Mouse (Mus musculus): ENCODE data around the gene Lifr. TPM values are rescaled to one million over a fixed set of nuclear protein-coding genes. Genes with fewer than 3 reads are reported as not detected.
A peak's percentile ranks its signal among the peaks of the same experiment; 100 is the strongest.

Gene Lifr
- polyA plus RNA-seq, 1 experiment from 2014 or later: 18.8 TPM

GRCm38 (mm10) chr15:7063521-7064240 lies 26.7 kb upstream of the Lifr start:
- no peak for ATAC-seq (ENCODE audit: low FRiP score)
- Histone ChIP-seq H3K27me3 (replicated peaks) (no peaks in the 10 kb centered on the region), H3K36me3 (no peaks in the 10 kb centered on the region), H3K4me2 (no peak overlapping the region), H3K4me1 (peaks cover 8% of the 10 kb centered on the region), H3K9ac (replicated peaks) (no peak overlapping the region), H3K4me3 (replicated peaks) (no peak overlapping the region), H3K27ac (replicated peaks) (no peak overlapping the region), H3K9me3 (replicated peaks) (no peaks in the 10 kb centered on the region)
- 70% methylated on average over 9 of the region's 9 CpGs for WGBS

- 86% methylated on average over 14 of the region's 14 CpGs for WGBS
- Histone ChIP-seq H3K9me3 (replicated peaks) (no peaks in the 10 kb centered on the region), H3K9ac (replicated peaks) (no peak overlapping the region), H3K27ac (replicated peaks) (no peak overlapping the region), H3K4me1 (peaks cover 8% of the 10 kb centered on the region), H3K27me3 (replicated peaks) (no peaks in the 10 kb centered on the region), H3K36me3 (no peaks in the 10 kb centered on the region), H3K4me3 (replicated peaks) (no peak overlapping the region), H3K4me2 (no peak overlapping the region)
- no peak for ATAC-seq (ENCODE audit: low FRiP score)
Observed at GRCm38 (mm10) chr15:7064992-7065523, 25.4 kb upstream of the Lifr start.

GRCm38 (mm10) chr15:7065624-7066023 lies 24.8 kb upstream of the Lifr start:
- peaks cover 8% of the 10 kb centered on the region for H3K4me1 ChIP-seq
- no peaks in the 10 kb centered on the region for H3K27me3 ChIP-seq (replicated peaks)
- H3K9me3 ChIP-seq (replicated peaks): no peaks in the 10 kb centered on the region
- no peak overlapping the region for H3K4me3 ChIP-seq (replicated peaks)
- H3K27ac ChIP-seq (replicated peaks): no peak overlapping the region
- no peak for ATAC-seq (ENCODE audit: low FRiP score)
- no peaks in the 10 kb centered on the region for H3K36me3 ChIP-seq
- no peak overlapping the region for H3K9ac ChIP-seq (replicated peaks)
- 82% methylated on average over 5 of the region's 5 CpGs for WGBS
- H3K4me2 ChIP-seq: no peak overlapping the region

- 87% methylated on average over 3 of the region's 3 CpGs for WGBS
- no peak for ATAC-seq (ENCODE audit: low FRiP score)
- H3K27me3 ChIP-seq (replicated peaks): no peaks in the 10 kb centered on the region
- no peak overlapping the region for H3K27ac ChIP-seq (replicated peaks)
- H3K4me1 ChIP-seq: peaks cover 17% of the 10 kb centered on the region
- no peak overlapping the region for H3K4me2 ChIP-seq
- H3K9me3 ChIP-seq (replicated peaks): no peaks in the 10 kb centered on the region
- H3K4me3 ChIP-seq (replicated peaks): no peak overlapping the region
- H3K36me3 ChIP-seq: no peaks in the 10 kb centered on the region
- no peak overlapping the region for H3K9ac ChIP-seq (replicated peaks)
Observed at GRCm38 (mm10) chr15:7066752-7067151, 23.7 kb upstream of the Lifr start.

- H3K4me3 ChIP-seq (replicated peaks): no peak overlapping the region
- WGBS: 50% methylated on average over 7 of the region's 7 CpGs
- no peak for ATAC-seq (ENCODE audit: low FRiP score)
- no peak overlapping the region for H3K4me2 ChIP-seq
- no peaks in the 10 kb centered on the region for H3K36me3 ChIP-seq
- H3K27me3 ChIP-seq (replicated peaks): no peaks in the 10 kb centered on the region
- no peak overlapping the region for H3K9ac ChIP-seq (replicated peaks)
- H3K4me1 ChIP-seq: peaks cover 9% of the 10 kb centered on the region
- no peak overlapping the region for H3K27ac ChIP-seq (replicated peaks)
- H3K9me3 ChIP-seq (replicated peaks): no peaks in the 10 kb centered on the region
Observed at GRCm38 (mm10) chr15:7069374-7069773, 21.0 kb upstream of the Lifr start.

- WGBS: 66% methylated on average over 6 of the region's 6 CpGs
- ATAC-seq (ENCODE audit: low FRiP score): no peak
- Histone ChIP-seq H3K27ac (replicated peaks) (no peak overlapping the region), H3K9ac (replicated peaks) (no peak overlapping the region), H3K4me2 (no peak overlapping the region), H3K4me1 (peaks cover 9% of the 10 kb centered on the region), H3K4me3 (replicated peaks) (no peak overlapping the region), H3K36me3 (no peaks in the 10 kb centered on the region), H3K9me3 (replicated peaks) (no peaks in the 10 kb centered on the region), H3K27me3 (replicated peaks) (no peaks in the 10 kb centered on the region)
Observed at GRCm38 (mm10) chr15:7070199-7070794, 20.1 kb upstream of the Lifr start.

GRCm38 (mm10) chr15:7073269-7073668 lies 17.1 kb upstream of the Lifr start:
- Histone ChIP-seq H3K4me1 (peaks cover 9% of the 10 kb centered on the region), H3K27me3 (replicated peaks) (no peaks in the 10 kb centered on the region), H3K4me2 (no peak overlapping the region), H3K9ac (replicated peaks) (no peak overlapping the region), H3K4me3 (replicated peaks) (no peak overlapping the region), H3K27ac (replicated peaks) (no peak overlapping the region), H3K9me3 (replicated peaks) (no peaks in the 10 kb centered on the region), H3K36me3 (no peaks in the 10 kb centered on the region)
- 68% methylated on average over 3 of the region's 3 CpGs for WGBS
- no peak for ATAC-seq (ENCODE audit: low FRiP score)

- WGBS: 65% methylated on average over 6 of the region's 6 CpGs
- H3K27me3 ChIP-seq (replicated peaks): no peaks in the 10 kb centered on the region
- no peaks in the 10 kb centered on the region for H3K9me3 ChIP-seq (replicated peaks)
- H3K9ac ChIP-seq (replicated peaks): no peak overlapping the region
- H3K4me3 ChIP-seq (replicated peaks): no peak overlapping the region
- no peak overlapping the region for H3K4me2 ChIP-seq
- peak; percentile 69 for ATAC-seq (ENCODE audit: low FRiP score)
- no peak overlapping the region for H3K27ac ChIP-seq (replicated peaks)
- H3K4me1 ChIP-seq: peaks cover 9% of the 10 kb centered on the region
- no peaks in the 10 kb centered on the region for H3K36me3 ChIP-seq
Observed at GRCm38 (mm10) chr15:7075185-7075584, 15.2 kb upstream of the Lifr start.

- Histone ChIP-seq H3K36me3 (no peaks in the 10 kb centered on the region), H3K27me3 (replicated peaks) (no peaks in the 10 kb centered on the region), H3K4me2 (no peak overlapping the region), H3K27ac (replicated peaks) (no peak overlapping the region), H3K9ac (replicated peaks) (no peak overlapping the region), H3K9me3 (replicated peaks) (no peaks in the 10 kb centered on the region), H3K4me1 (no peaks in the 10 kb centered on the region), H3K4me3 (replicated peaks) (no peak overlapping the region)
- no peak for ATAC-seq (ENCODE audit: low FRiP score)
- 57% methylated on average over 2 of the region's 2 CpGs for WGBS
Observed at GRCm38 (mm10) chr15:7078356-7078755, 12.1 kb upstream of the Lifr start.

- Histone ChIP-seq H3K9me3 (replicated peaks) (no peaks in the 10 kb centered on the region), H3K4me3 (replicated peaks) (no peak overlapping the region), H3K36me3 (no peaks in the 10 kb centered on the region), H3K4me1 (peaks cover 2% of the 10 kb centered on the region), H3K9ac (replicated peaks) (no peak overlapping the region), H3K4me2 (no peak overlapping the region), H3K27me3 (replicated peaks) (no peaks in the 10 kb centered on the region), H3K27ac (replicated peaks) (no peak overlapping the region)
- no peak for ATAC-seq (ENCODE audit: low FRiP score)
- WGBS: 96% methylated on average over 4 of the region's 4 CpGs
Observed at GRCm38 (mm10) chr15:7079631-7080337, 10.6 kb upstream of the Lifr start.

- ATAC-seq (ENCODE audit: low FRiP score): no peak
- no peak overlapping the region for H3K27ac ChIP-seq (replicated peaks)
Observed at GRCm38 (mm10) chr15:7080916-7081626, 9.3 kb upstream of the Lifr start.

More at GRCm38 (mm10) chr15:7080916-7081626, 9.3 kb upstream of the Lifr start:
- H3K36me3 ChIP-seq: no peaks in the 10 kb centered on the region
- no peak overlapping the region for H3K9ac ChIP-seq (replicated peaks)
- H3K27me3 ChIP-seq (replicated peaks): no peaks in the 10 kb centered on the region; the same call in 1 of the 2 replicates
- 82% methylated on average over 15 of the region's 15 CpGs for WGBS
- H3K9me3 ChIP-seq (replicated peaks): no peaks in the 10 kb centered on the region
- H3K4me3 ChIP-seq (replicated peaks): no peak overlapping the region
- peaks cover 10% of the 10 kb centered on the region for H3K4me1 ChIP-seq
- no peak overlapping the region for H3K4me2 ChIP-seq
